Mouse (Mus musculus) ovary, postnatal 36 days (tissue): ENCODE results near the gene Kat7.
A peak's percentile ranks its signal among the peaks of the same experiment; 100 is the strongest.

Experiments
- DNase-seq: peaks from one replicate; pipeline ENCODE4 v3.0.0; 2022; ENCODE audit warnings: low spot score, mixed read lengths

Gene Kat7

DNA sequence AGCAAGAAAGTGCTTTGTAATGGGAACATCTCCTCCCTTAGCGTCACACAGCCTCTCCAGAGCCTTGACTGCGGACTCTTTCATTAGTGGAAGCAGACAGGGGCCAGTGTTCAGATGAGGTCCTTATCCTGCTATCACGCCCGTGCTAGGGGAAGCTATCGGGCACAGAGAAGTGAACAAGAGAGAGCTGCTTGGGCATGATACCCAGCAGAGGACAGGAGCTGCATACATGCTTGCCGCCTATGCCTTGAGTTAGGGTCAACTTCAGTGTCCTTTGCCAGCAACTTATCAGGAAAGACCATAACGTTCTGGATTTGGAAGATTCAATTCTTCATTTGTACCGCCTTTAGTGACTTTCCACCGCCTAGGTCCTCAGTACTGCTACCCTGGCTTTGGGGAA lies 23.8 kb upstream of the Kat7 start:
- no peak for DNase-seq

DNA sequence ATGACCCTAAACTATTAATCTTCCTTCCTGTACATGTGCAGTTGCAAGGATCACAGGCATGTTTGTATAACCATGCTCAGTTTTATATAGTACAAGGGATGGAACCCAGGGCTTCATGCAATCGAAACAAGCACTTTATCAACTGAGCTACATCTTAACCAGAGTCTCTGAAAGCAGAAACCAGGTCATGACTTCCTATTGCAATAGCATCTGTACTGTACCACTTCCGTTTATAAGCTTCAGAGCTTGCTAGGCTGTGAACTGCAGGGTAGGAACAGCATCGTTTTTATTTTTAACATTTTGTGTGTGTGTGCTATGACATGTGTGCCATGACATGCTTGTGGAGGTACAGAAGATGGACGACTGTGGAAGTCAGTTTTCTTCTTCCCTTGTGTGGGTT lies 23.2 kb upstream of the Kat7 start:
- no peak for DNase-seq

DNA sequence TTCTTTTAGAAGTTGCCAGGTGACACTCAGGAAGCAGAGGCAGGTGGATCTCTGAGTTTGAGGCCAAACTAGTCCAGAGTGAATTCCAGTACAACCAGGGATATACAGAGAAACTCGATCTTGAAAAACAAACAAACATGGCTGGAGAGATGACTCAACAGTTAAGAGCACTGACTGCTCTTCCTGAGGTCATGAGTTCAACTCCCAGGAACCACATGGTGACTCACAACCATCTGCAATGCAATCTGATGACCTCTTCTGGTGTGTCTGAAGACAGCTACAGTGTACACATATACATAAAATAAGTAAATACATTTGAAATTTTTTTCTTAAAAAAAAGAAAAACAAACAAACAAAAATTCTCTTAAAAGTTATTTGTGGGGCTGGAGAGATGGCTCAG lies 20.6 kb upstream of the Kat7 start:
- no peak for DNase-seq

DNA sequence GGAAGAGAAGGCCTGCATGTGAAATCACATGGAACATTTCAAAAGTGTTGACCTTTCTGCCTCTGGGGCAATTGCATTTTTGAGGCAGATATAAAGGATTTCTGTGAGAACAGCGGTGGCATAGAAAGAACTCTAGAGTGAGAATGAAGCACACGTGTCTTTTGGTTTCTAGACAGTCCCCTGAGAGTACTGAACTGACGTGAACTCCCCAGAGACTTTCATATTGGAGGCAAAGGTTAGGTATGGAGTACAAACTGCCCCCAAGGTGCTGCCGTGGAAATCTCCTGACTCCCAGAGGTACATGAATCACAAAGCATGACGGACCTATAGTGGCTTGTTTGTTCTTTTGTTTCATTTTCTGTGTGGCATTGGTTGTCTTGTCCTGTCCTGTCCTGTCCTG lies 18.6 kb upstream of the Kat7 start:
- no peak for DNase-seq

DNA sequence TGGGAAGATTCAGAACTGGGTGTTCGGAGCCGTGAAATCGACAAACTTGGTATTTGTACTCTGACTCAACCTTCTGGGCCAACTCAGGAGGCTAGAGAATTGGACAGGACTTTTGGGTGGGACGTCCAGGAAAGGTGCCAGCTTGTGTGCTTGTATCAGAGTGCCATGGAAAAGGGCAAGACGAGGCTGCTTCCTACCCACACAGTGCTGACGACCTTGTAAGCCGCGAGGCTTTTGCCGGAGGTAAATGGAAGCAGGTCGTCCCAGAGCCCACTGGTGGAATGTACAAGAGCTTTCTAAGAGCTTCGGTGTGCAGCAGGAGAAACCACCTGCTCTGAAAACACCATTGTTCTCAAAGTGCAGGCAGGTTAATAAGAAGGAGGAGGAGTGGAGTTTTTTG lies 16.2 kb upstream of the Kat7 start:
- DNase-seq, result no peak

DNA sequence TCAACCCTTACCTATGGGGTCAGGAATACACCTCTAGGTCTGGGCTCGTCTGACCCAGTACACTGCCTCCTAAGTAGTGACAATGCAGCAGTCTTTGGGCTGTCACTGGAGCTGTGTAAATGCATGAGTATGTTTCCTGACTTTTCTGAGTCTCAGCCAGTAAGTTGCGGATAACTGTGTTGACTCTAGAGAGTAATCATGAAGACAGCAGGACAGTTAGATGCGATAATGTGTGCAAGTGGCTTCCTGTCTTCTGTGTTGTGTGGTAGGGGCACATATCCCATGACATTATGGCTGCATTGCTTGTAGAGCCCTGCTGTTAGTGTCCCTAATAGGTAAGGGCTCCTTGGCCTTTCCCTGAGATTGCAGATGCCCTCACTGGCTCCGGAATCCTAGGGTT lies 15.8 kb upstream of the Kat7 start:
- DNase-seq, result no peak

DNA sequence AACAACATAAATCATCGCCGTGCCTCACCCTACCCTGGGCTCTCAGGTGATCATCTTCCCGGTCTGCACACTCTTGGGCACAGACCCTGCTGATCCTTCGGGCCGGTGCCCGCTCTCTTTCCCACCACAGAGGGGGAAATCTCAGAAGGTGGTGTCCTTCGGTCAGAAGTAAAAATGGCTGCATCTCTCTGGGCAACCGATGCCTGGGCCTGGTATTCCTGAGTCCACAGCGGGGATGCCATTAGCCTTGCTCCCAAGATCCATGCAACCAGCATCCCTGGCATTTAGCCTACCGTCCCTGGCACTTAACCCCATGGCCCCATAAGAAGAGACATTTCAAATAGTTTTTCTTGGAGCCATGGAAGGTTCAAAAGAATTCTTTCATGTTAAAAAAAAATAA lies 14.1 kb upstream of the Kat7 start:
- DNase-seq, result no peak

DNA sequence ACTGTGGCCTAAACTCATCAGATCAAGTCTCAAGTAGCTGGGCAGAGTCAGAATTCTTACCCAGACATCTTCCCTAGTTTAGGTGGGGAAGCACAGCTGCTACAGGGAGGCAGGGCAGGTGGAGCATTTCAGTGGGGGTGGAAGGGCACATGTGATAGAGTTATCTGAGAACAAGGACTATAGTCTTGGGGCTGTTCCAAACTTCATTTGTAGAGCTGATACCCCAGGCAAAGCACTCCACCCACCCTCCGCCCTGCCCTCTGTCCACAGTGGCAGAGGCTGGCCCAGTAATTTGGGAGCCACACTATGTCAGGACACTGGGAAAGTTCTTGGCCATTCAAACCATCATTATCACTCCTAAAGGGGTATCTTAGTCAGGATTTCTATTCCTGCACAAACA lies 10.0 kb upstream of the Kat7 start:
- DNase-seq, result no peak

DNA sequence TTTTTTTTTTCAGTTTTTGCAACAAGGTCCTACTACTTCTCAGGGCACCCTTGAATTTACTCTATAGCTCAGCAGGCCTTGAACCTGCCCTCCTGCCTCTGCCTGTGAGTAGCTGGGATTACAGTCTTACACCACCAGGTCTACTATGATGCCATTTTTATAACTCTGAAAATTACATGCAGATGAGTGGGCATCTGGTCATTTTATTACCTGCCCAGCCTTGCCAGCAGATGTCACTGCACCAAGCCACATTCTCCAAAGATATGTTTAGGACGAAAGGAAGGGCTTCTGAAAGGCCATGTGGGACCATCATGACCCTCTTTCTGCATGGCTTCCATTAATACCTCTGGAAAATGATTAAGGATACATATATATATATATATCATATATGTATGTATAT lies 9.5 kb upstream of the Kat7 start:
- no peak for DNase-seq

DNA sequence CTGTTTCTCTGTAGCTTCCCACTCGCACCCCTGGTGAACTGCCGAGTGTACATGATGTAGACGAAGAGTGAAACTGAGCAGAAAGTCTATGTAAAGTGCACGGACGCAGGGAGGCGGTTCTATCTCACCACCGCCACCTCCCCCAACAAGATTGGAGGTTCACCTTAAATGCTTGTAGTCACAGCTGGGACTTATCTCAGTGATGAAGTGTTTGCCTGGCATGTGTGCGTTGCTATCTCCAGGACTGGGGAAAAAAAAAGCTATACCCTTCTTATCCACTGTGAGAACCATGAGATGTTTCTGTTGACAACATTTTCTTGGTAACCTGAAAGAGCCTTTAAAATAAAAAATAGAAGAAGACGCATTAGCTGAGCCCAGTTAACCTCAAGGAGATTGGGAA lies 8.1 kb upstream of the Kat7 start:
- DNase-seq, result no peak

DNA sequence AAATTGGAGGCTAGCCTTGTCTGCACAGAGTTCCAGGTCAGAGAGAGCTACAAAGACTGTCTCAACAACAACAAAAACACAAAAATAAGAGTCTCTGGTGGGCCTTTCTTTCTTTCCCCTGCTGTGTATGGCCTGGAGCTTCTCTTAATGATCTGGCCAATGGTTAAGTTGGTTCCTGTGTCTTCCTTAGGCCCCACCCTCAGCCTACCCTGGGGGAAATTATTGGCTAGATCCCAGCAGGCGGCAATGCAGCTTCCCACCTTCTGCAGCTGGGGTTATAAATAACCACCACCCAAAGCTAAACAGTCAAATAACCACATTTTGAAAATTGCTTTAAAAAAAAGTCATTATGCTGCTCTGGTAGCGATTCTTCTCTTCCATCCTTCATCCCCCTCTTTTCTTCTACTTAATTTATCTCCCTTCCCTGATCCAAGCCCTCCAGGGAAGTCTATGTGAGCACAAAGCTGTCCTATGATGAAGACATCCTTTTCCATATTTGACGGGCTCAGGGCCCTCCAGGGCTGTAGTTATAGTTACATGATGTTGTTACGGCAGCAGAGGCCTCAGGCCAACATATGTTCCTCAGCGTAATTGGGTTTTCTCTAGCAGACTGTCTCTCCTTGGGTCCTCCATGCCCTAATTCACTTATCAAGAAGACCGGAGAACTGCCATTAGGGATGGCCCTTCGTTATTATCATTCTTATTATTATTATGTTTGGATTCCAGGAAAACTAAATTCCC lies 5.3 kb upstream of the Kat7 start:
- no peak for DNase-seq

DNA sequence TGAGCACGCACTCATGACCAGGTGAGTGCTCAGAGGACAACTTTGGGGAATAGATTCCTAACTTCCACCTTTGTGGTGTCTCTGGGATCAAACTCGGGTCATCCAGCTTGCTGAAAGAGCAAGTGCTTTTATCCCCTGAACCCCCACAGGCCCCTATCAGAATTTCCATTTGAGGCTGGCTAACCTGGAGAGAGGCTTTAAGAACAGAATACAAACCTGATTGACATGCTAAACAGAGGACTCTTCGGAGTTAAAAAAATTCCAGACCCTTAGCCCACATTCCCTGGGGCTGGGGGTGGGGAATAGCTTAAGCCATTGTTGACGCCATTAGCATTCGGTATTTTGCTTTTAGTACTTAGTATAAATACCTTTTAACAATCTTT lies 1.4 kb upstream of the Kat7 start:
- no peak for DNase-seq

DNA sequence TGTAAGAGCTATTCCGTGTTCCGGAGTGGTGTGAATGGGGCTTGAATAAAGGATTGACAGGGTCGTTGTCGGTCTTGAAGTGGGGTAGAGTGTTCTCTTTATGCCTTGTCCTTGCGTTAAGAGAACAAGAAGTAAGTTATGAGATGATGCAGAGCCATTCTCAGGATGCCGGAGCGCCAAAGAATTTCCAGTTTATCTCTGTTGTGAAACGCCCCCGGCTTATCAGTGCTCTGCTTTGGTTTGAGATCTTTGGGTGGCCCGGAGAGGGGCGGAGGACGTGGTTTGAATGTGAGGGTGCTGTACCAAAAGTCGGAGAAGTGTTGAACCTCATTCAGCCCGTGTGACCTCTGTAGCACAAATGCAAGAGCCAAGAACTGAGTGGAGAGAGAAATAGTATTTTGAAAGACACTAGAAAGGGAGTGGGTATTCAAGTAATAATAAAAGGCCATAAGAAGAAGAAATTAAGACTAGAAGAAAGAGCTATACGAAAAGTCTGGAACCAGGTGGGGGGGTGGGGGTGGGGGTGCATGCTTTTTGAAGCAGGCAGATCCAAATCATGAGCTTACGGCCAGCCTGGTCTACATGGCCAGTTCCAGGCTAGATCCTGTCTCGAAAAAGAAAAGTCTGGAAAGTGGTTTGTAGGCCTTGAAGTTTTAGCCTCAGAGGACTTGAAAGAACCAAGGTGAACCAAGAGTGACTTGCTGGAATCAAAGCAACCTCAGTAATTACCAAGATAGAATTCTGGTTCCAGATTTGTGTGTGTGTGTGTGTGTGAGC lies 790 bp upstream of the Kat7 start:
- DNase-seq, result peak; percentile 22

DNA sequence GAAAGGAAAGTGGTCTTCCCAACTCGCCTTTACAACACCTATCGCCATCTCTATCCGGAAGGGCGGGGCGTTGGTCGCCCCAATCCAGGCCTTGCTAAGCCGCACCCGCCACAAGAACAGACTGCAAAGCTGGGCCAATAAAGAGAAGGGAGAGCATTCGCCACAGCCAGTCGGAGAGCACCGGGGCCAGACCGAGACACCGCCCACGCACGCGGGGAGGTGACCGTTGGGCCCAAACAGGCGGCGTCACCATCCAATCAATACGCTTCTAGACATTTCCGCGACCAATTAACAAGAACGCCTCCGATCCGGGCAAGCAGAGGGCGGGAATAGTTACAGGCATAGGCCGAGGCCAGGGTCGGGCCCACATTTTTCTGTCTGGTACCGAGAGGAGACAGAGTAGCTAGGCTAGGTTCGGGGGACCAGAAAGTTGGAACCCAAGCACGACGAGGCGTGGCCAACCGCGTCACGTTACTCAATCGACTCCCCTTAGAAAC lies 488 bp downstream of the Kat7 start:
- peak; percentile 95 for DNase-seq

DNA sequence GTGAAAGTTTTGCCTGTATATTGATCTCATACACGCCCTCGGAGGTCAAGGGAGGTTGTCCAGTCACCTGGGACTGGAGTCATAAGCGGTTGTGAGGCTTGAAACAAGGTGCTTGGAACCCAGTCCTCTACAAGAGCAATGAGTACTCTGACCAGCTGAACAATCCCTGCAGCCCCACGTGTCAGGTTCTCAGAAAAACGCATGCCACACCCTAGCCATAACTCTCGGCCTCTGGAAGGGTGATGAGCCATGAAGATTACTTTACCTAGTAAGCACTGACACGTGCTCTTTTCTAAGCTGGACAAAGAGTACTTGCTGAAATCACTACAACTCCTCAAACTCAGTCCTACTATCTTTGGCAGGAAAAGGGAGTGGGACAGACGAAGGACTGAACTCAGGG lies 2.5 kb downstream of the Kat7 start:
- DNase-seq, result no peak

DNA sequence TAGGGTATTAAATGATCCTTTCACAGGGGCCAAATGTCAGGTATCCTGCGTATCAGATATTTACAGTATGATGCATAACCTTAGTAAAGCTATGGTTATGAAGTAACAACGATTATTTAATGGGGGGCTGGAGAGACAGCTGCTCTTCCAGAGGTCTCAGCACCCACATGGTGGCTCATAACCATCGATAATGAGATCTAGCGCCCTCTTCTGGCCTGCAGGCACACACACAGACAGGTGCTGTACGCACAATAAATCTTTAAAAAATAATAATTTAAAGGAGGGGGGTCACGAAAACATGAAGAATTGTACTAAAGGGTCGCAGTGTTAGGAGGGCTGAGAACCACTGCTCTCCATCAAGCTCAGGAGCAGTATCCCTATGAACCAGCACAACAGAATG lies 4.4 kb downstream of the Kat7 start:
- no peak for DNase-seq

DNA sequence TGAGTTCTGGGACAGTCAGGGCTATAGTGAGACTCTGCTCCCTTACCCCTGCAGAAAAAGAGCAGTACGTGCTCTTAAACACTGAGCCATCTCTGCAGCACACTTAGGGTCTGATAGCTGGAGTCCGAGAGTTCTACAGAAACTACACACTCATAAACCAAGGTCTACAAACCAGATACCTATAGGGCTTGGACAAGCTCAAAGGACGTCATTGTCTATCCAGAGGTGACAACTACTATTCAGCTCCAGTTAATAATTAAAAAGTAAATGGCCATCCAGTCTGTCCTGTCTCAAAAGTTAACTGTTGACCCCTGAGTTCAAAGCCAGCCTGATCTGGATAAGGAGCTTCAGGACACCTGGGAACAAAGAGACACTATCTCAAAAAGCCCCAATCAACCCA lies 8.3 kb downstream of the Kat7 start:
- no peak for DNase-seq

DNA sequence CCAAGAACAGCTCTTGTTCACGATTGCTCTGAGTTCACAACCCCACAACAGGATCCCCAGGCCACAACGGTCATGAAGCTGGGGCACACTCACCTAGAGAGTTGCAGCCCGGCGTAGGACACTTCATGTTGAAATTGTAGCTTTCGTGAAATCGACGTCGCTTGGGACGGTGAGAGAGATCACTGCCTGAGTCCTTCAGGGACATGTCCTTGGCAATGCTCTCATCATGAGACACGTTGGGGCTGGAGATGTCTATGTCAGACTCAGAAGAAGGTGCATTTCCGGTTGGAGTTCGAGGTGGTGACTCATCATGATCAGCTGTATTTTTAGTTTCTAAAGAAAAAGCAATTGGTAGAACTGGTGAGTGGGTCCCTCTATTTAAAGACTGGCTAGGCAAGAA lies 10.2 kb downstream of the Kat7 start:
- no peak for DNase-seq

DNA sequence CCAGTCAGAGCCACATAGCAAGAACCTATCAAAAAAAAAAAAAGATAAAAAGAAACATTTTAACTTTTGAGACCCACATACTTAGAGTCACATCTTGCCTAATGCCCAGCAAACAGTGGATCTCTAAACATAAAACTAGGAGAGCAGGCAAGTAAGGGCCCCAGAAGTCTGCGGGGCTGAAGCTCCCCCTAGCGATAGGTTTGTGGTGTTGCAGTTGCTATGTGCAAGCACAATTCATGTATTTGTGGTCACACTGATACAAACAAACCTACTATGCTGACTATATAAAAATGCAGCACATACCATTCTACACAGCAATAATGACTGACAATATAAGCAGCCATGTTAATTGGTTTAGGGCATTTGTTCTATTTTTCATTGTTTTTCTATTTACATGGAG lies 11.9 kb downstream of the Kat7 start:
- no peak for DNase-seq

DNA sequence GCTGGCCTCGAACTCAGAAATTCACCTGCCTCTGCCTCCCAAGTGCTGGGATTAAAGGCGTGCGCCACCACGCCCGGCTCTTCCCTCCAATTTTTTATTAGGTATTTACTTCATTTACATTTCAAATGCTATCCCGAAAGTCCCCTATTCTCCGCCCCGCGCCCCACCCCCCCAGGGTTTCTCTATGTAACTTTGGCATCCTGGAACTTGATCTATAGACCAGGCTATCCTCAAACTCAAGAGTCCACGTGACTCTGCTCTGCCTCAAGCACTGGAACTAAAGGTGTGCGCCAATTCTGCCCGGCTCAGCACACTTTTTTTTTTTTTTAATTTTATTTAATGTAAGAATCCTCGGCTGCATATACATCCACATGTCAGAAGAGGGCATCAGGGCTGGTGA lies 14.3 kb downstream of the Kat7 start:
- DNase-seq, result no peak

DNA sequence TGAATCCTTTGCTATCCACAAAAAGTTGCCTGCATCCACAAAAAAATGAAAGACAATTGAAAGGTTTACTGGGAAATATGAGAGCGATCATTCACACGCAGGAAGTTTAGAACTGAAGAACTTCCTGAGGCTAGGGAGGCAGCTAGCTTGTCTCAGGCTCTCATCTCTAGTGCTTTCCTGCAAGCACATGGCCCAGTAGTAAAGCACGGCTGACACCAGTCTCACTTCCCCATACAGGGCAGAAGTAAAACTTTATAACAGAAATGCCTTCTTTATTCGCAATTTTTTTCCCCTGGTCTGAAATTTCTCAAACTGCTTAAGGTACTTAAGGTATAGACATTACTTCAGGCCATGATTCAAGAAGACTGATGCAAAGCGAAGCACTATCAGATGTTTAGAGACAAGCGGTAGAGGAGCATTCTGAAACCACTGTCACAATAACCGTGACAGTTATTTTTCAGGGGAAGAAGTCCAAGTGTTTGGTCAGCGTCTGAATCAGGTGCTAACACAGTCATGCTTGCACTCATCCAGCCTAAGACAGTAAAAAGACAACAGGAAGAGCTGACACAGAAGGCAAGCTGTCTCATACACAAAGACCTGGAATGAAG lies 16.9 kb downstream of the Kat7 start:
- DNase-seq, result no peak

DNA sequence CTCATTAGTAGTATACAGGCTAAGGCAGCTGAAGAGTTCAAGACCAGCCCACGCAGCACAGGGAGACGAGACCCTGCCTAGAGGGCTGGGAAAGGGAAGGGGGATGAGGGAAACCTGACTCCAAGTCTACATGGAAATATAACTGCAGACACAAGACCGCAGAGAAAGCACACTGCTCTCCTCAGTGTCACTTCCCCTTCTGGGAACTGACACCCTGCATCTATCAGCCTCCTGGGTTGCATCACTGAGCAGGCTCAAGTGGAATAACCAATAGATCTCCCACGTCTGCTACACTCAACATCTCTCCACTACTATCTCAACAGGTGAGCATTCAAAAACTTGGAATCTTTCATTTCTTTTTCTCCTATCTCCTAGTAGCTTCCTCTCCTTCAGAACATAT lies 18.0 kb downstream of the Kat7 start:
- no peak for DNase-seq

DNA sequence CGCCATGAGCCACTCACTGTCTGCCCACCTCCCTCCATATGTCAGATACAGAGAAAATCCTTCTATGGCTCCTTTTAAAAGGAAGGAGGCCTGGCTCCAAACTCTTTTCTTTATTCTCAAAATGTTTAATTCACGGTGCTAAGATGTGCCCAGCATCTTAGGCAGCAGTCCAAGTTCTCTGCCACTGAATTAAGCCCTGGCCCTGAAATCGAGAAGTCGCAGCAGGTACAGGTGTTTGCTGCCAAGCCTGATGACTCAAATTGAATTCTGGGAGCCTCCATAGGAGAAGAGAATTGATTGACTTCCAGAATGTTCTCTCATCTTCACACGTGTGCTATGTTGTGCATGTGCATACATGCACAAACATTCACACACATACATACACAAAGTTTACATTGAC lies 27.7 kb downstream of the Kat7 start:
- no peak for DNase-seq
